Mouse (Mus musculus): ENCODE results near the gene Tshz2. TPM values are rescaled to one million over a fixed set of nuclear protein-coding genes. Genes with fewer than 3 reads are reported as not detected.

Tshz2 gene
- polyA plus RNA-seq, 1 experiment from 2014 or later: not detected

DNA sequence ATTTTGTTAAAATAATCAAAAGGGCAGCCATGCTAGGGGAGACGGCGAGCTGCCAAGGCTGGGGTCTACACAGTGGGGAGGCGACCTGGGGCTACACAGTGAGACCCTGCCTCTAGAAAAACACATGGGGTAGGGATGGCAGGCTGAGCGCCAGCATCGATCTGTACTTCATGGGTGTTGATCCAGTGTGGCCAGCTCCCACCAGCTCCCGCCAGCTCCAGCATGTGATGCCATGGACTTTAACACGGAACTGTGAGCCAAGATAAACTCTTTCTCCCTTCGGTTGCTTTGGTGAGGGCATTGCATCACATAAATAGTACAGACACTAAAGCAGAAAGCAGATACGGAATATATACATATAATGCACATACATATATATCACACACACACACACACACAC, 462.1 kb downstream of the Tshz2 start:
- Histone ChIP-seq H3K27ac (no peak overlapping the region), H3K4me3 (ENCODE audit: inconsistent target) (no peak overlapping the region)
- WGBS (ENCODE audit: missing documents): 96% methylated on average over 8 of the region's 9 CpGs

DNA sequence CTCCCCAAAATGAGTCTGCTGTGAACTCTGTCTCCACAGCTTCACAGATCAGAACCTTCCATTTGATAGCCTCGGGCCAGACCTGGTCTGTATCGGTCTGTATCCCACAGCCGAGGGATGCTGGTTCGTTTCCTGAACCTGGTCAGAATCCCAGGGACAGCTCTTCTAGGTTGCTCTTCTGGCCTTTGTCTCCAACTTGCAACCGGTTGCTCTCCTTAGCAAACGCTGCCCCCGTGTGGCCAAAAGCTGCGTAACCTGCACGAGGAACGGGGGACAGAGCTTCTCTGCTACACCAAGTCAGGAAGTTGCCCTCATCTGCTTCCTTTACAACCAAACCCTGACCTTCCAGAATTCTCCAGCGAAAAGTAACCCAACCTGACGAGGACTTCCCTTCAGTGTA, 468.3 kb downstream of the Tshz2 start:
- WGBS (ENCODE audit: missing documents): 3% methylated on average over 12 of the region's 12 CpGs
- no peaks in the 10 kb centered on the region for H3K79me2 ChIP-seq (ENCODE audit: inconsistent target)
- H3K36me3 ChIP-seq (ENCODE audit: inconsistent target): no peaks in the 10 kb centered on the region
- H3K4me3 ChIP-seq (ENCODE audit: inconsistent target): no peak overlapping the region
- H3K27ac ChIP-seq: no peak overlapping the region

More for the DNA sequence above, 462.1 kb downstream of the Tshz2 start:
- Histone ChIP-seq H3K79me2 (ENCODE audit: inconsistent target) (no peaks in the 10 kb centered on the region), H3K36me3 (ENCODE audit: inconsistent target) (no peaks in the 10 kb centered on the region)

DNA sequence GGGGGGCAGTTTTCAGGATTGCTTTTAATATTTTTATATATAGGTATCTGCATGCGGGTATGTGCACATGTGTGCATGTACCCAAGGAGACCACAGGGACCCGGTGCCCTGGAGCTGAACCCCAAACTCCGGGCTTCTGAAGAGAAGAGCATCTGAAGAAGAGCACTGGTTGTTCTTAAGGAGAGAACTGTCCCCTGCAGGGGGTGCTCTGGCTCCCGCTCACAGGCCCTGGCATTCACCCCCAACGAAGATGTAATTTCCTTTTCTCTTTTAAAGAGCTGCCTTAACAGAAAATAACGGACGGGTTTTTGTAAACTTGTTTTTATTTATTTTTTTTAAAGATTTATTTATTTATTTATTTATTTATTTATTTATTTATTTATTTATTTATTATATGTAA, 469.1 kb downstream of the Tshz2 start:
- H3K27ac ChIP-seq: no peak overlapping the region
- no peak overlapping the region for H3K4me3 ChIP-seq (ENCODE audit: inconsistent target)
- no peaks in the 10 kb centered on the region for H3K79me2 ChIP-seq (ENCODE audit: inconsistent target)
- 65% methylated on average over 7 of the region's 7 CpGs for WGBS (ENCODE audit: missing documents)
- H3K36me3 ChIP-seq (ENCODE audit: inconsistent target): 0 out of 2 replicates have a peak, but pooled peaks cover 4% of the 10 kb centered on the region

DNA sequence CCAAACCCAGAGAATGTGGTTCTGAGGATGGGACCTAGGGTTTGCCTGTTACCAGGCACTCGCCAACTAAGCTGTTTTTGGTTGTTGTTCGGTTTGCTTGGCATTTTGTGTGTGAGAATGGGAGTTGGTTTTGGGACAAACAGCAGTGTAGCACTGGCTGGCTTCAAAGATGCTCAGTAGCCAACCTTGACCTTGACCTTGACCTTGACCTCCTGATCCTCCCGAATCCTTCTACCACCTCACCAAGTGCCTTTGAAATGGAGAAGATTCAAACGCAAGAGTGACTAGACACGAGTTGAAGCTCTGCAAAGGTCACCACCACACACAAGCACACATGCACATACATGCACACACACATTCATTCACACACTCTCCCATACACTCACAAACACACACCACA, 470.5 kb downstream of the Tshz2 start:
- WGBS (ENCODE audit: missing documents): 91% methylated on average over 5 of the region's 5 CpGs
- no peak overlapping the region for H3K27ac ChIP-seq
- peaks cover 14% of the 10 kb centered on the region for H3K36me3 ChIP-seq (ENCODE audit: inconsistent target)
- no peaks in the 10 kb centered on the region for H3K79me2 ChIP-seq (ENCODE audit: inconsistent target)
- no peak overlapping the region for H3K4me3 ChIP-seq (ENCODE audit: inconsistent target)

DNA sequence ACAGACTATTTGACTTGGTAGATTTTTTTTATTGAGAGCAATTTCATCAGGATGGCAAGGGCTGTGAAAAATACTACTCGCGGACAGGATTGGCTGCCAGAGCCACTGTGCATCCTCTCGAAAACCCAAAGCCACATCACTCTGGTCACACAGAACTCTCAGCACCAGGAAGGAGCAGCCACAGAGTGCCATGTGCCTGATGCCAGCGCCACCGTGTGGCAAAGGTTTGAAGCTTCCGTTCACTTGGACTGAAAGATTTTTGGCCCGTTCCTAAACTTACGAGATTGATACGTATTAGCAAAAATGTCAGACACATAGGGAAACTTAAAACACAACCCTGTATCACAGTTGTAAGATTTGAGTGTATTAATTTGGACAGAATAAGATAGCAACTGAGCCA, 471.0 kb downstream of the Tshz2 start:
- H3K36me3 ChIP-seq (ENCODE audit: inconsistent target): peaks cover 16% of the 10 kb centered on the region
- H3K79me2 ChIP-seq (ENCODE audit: inconsistent target): peaks cover 4% of the 10 kb centered on the region; the same call in 1 of the 2 replicates
- H3K27ac ChIP-seq: no peak overlapping the region
- WGBS (ENCODE audit: missing documents): 14% methylated on average over 9 of the region's 9 CpGs
- H3K4me3 ChIP-seq (ENCODE audit: inconsistent target): no peak overlapping the region

DNA sequence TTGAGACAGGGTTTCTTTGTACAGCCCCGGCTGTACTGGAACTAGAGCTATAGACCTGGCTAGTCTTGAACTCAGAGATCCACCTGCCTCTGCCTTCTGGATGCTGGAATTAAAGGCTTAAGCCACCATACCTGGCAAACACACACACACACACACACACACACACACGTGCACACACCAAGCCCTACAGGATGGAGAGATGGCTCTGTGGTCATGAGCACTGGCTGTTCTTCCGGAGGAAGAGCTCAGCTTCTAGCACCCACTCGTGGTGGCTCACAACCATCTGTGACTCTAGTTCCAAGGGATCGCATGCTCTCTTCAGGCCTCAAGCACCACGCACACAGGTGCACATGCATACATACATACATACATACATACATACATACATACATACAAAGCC, 471.6 kb downstream of the Tshz2 start:
- H3K36me3 ChIP-seq (ENCODE audit: inconsistent target): peaks cover 22% of the 10 kb centered on the region
- no peak overlapping the region for H3K27ac ChIP-seq
- peaks cover 10% of the 10 kb centered on the region; the same call in 1 of the 2 replicates for H3K79me2 ChIP-seq (ENCODE audit: inconsistent target)
- 81% methylated on average over 6 of the region's 6 CpGs for WGBS (ENCODE audit: missing documents)
- no peak overlapping the region for H3K4me3 ChIP-seq (ENCODE audit: inconsistent target)

DNA sequence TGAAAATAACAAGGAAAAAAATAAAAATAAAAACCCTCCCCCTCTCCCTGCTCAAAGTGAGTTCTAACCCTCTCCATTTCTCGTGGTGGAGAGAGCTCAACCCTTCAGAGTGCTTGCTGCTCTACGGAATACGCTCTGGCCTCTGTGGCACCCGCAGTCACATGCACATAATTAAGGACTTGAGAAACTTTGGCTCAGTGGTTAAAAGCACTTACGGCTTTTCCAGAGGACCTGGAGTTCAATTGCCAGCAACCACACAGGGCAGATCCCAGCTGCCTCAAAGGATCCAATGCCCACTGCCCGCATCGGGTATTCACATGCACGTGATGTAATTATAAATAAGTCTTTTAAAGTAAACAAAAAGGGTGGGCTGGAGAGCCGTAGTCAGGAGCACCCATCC, 473.2 kb downstream of the Tshz2 start:
- Histone ChIP-seq H3K79me2 (ENCODE audit: inconsistent target) (peaks cover 26% of the 10 kb centered on the region), H3K27ac (no peak overlapping the region), H3K4me3 (ENCODE audit: inconsistent target) (no peak overlapping the region), H3K36me3 (ENCODE audit: inconsistent target) (peaks cover 38% of the 10 kb centered on the region)
- WGBS (ENCODE audit: missing documents): 94% methylated on average over 9 of the region's 9 CpGs

GRCm38 (mm10) chr2:170107791-170108190, 475.0 kb downstream of the Tshz2 start:
- WGBS (ENCODE audit: missing documents): 19% methylated on average over 3 of the region's 3 CpGs
- Histone ChIP-seq H3K4me3 (ENCODE audit: inconsistent target) (no peak overlapping the region), H3K27ac (no peak overlapping the region), H3K79me2 (ENCODE audit: inconsistent target) (peaks cover 43% of the 10 kb centered on the region), H3K36me3 (ENCODE audit: inconsistent target) (peaks cover 55% of the 10 kb centered on the region)

DNA sequence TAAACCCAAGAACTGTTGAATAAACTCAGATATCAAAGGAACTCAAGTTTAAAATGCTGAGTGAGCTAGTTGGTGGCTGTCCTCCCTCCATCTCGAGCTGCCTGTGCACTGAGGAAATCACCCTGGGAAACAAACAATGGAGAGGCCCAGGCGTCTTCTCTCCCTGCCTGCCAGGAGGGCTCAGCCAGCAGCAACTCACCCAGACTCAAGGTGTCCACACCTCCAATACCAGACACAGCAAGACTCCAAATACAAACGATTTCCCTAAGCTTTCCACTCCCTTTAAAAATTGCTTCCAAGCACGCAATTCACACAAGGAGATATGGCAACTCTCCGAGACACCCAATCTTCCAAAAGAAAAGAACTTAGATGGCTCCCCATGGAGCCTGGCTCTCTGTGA, 476.7 kb downstream of the Tshz2 start:
- 73% methylated on average over 5 of the region's 5 CpGs for WGBS (ENCODE audit: missing documents)
- H3K36me3 ChIP-seq (ENCODE audit: inconsistent target): peaks cover 72% of the 10 kb centered on the region
- no peak overlapping the region for H3K27ac ChIP-seq
- peaks cover 61% of the 10 kb centered on the region for H3K79me2 ChIP-seq (ENCODE audit: inconsistent target)
- H3K4me3 ChIP-seq (ENCODE audit: inconsistent target): no peak overlapping the region

DNA sequence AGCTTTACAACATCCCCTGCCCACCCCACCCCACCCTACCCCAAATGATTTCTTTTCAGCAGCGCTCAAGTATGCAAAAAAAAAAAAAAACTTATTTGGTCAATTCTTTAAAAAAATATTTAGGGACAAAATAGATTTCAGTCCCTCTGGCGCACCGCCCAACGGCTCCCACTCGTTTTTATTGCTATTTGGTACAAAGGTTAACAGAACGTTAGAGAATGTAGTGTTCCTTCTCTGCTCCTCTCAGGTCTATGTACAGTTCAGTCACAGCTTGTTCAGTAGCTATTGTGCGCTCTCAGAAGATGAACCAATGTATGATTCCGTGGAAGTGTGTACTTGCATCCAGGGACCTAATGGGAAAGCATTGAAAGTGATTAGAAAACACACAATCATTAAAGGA, 477.5 kb downstream of the Tshz2 start:
- Histone ChIP-seq H3K79me2 (ENCODE audit: inconsistent target) (peaks cover 69% of the 10 kb centered on the region), H3K27ac (no peak overlapping the region), H3K36me3 (ENCODE audit: inconsistent target) (peaks cover 80% of the 10 kb centered on the region), H3K4me3 (ENCODE audit: inconsistent target) (no peak overlapping the region)
- WGBS (ENCODE audit: missing documents): 88% methylated on average over 7 of the region's 8 CpGs

DNA sequence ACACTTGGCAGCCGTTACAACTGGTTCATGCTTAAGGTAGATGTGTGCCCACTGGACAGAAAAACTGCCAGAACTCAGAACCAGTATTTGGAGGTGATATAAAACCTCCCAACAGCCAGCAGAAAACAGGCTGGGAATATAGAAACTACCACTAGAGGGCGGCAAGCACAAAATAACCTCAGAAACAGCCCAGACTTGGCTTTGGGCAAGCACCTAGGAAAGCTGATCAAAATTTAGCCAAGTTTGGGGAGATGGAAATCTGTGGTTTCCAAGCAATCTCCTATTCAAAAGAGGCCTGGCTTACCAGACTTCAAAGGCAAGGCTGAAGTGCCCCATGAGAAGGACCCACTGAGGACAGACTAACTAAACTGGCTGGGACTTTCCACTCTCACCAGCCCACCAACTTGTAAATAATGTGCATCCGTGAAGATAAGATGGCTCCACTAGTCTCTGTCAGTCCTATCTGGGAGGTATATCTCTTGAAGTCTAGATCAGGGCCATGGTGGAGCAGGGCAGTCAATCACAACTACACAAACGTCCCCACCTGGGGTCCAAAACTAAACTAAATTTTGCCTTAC, 484.0 kb downstream of the Tshz2 start:
- peaks cover 100% of the 10 kb centered on the region for H3K79me2 ChIP-seq (ENCODE audit: inconsistent target)
- 40% methylated on average over 4 of the region's 4 CpGs for WGBS (ENCODE audit: missing documents)
- peaks cover 77% of the 10 kb centered on the region for H3K36me3 ChIP-seq (ENCODE audit: inconsistent target)
- no peak overlapping the region for H3K4me3 ChIP-seq (ENCODE audit: inconsistent target)
- no peak overlapping the region for H3K27ac ChIP-seq

GRCm38 (mm10) chr2:170120139-170121027, 487.6 kb downstream of the Tshz2 start:
- H3K79me2 ChIP-seq (ENCODE audit: inconsistent target): peaks cover 100% of the 10 kb centered on the region
- no peak overlapping the region for H3K4me3 ChIP-seq (ENCODE audit: inconsistent target)
- peaks cover 41% of the 10 kb centered on the region for H3K36me3 ChIP-seq (ENCODE audit: inconsistent target)
- 85% methylated on average over 19 of the region's 19 CpGs for WGBS (ENCODE audit: missing documents)
- no peak overlapping the region for H3K27ac ChIP-seq
